Mouse (Mus musculus) forebrain, embryonic 12.5 days (tissue): ENCODE results near the gene Lrguk. TPM values are rescaled to one million over a fixed set of nuclear protein-coding genes. Genes with fewer than 3 reads are reported as not detected.

ENCODE experiments used
- ATAC-seq: fragments of 200-750 bp; cut with Nextera tagmentation; 2 replicates; pipeline ENCODE4 v1.8.0; 2017; ENCODE audit warnings: moderate TSS enrichment; ENCODE audit not compliant: low FRiP score
- H3K27ac ChIP-seq: fragments of 300-500 bp; sonication (generic); 2 replicates; pipeline ENCODE4 v1.5.1; 2016; ENCODE audit warnings: mild to moderate bottlenecking
- H3K27me3 ChIP-seq: fragments of 300-500 bp; sonication (generic); 2 replicates; pipeline ENCODE4 v1.6.1; 2016; ENCODE audit warnings: mild to moderate bottlenecking
- H3K36me3 ChIP-seq: fragments of 300-500 bp; sonication (generic); replicated peaks from 2 replicates; pipeline ENCODE4 v1.6.1; 2016; ENCODE audit warnings: mild to moderate bottlenecking
- H3K4me1 ChIP-seq: fragments of 300-500 bp; sonication (generic); 2 replicates; pipeline ENCODE4 v1.6.1; 2016
- H3K4me2 ChIP-seq: fragments of 300-500 bp; sonication (generic); 2 replicates; pipeline ENCODE4 v1.6.1; 2016; ENCODE audit warnings: mild to moderate bottlenecking, moderate library complexity
- H3K4me3 ChIP-seq: fragments of 300-500 bp; sonication (generic); replicated peaks from 2 replicates; pipeline ENCODE4 v1.5.1; 2016; ENCODE audit warnings: mild to moderate bottlenecking
- H3K9ac ChIP-seq: fragments of 300-500 bp; sonication (generic); 2 replicates; pipeline ENCODE4 v1.6.1; 2016; ENCODE audit warnings: mild to moderate bottlenecking
- H3K9me3 ChIP-seq: fragments of 300-500 bp; sonication (generic); 2 replicates; pipeline ENCODE4 v1.6.1; 2016
- WGBS: fragments of 180-500 bp; shearing (Covaris S2); methylation state at CpG from one replicate; pipeline ENCODE4 v1.1.7; 2016; 5-methylcytosine and 5-hydroxymethylcytosine counted together
- polyA plus RNA-seq: library from polyadenylated mRNA; unstranded; fragments of >200 nt; fragmentation: Nextera tagmentation; extraction: Ambion mirVana; gene quantifications from 2 replicates; pipeline ENCODE4 v1.2.1, GENCODE M21; 2016

The Lrguk gene
- polyA plus RNA-seq, 1 experiment from 2014 or later, result 0.98 TPM

DNA sequence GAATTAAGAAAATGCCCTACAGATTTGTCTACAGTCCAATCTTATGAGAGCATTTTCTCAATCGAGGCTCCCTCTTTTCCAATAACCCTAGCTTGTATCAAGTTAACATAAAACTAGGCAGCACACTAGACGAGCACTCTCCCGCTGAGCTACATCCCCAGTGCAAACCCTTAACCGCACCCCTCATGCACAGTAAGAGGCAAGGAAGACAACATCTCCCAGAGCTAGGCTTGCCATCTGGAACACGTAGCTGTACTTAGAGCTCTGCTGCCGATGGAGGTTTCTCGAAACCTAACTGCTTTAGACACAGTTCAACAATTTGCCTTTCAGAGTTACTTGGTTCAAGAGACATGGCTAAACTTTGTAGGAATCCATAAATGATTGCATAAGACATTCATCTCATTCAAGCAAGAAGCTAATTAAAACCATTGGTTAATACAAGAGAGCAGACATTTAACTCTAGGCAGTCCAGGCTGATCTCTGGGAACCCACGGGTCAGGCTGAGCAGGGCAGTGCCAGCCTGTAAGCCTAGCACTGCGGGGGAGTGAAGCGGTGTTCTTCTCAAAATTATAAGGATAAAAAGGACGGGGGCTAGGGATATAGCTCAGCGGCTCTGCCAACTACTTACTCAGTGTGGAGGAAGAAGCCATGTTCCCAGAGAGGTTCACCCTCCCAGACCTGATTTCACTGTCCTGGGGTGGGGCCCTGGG lies 142.7 kb downstream of the Lrguk start:
- Histone ChIP-seq H3K27ac (no peak overlapping the region), H3K9me3 (no peaks in the 10 kb centered on the region), H3K36me3 (peaks cover 21% of the 10 kb centered on the region), H3K9ac (no peak overlapping the region), H3K4me2 (no peak overlapping the region), H3K27me3 (no peaks in the 10 kb centered on the region), H3K4me1 (peaks cover 15% of the 10 kb centered on the region), H3K4me3 (no peak overlapping the region)
- ATAC-seq, result no peak
- WGBS, result 91% methylated on average over 12 of the region's 12 CpGs

DNA sequence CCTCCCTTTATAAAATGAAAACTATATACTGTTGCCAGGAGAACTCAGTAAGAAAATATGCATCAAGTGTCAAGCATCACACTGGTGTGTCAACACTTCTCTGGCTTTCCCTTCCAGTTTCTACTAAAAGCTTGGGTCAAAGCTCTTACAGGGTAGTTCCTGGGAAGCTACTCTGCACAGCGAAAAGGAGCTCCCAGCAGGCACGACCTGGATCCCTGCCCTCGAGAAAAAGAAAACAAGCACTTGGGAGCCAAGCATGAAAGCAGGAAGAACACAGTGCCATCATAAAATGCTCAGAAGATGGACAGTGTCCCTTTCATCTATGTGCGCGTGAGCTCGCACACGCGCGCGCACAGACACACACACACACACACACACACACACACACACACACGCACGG lies 144.0 kb downstream of the Lrguk start:
- H3K27ac ChIP-seq, result no peak overlapping the region
- no peak for ATAC-seq
- no peaks in the 10 kb centered on the region for H3K9me3 ChIP-seq
- peaks cover 15% of the 10 kb centered on the region for H3K4me1 ChIP-seq
- 89% methylated on average over 12 of the region's 12 CpGs for WGBS
- H3K36me3 ChIP-seq, result peaks cover 14% of the 10 kb centered on the region
- H3K4me2 ChIP-seq, result no peak overlapping the region
- no peaks in the 10 kb centered on the region for H3K27me3 ChIP-seq
- H3K4me3 ChIP-seq, result no peak overlapping the region
- H3K9ac ChIP-seq, result no peak overlapping the region

- H3K27me3 ChIP-seq, result no peaks in the 10 kb centered on the region
- no peak overlapping the region for H3K27ac ChIP-seq
- WGBS, result 94% methylated on average over 8 of the region's 8 CpGs
- peaks cover 15% of the 10 kb centered on the region for H3K4me1 ChIP-seq
- no peak for ATAC-seq
- H3K9me3 ChIP-seq, result no peaks in the 10 kb centered on the region
- H3K36me3 ChIP-seq, result peaks cover 5% of the 10 kb centered on the region
- no peak overlapping the region for H3K4me2 ChIP-seq
- no peak overlapping the region for H3K9ac ChIP-seq
- no peak overlapping the region for H3K4me3 ChIP-seq
Observed at GRCm38 (mm10) chr6:34174715-34175114, 145.5 kb downstream of the Lrguk start.

DNA sequence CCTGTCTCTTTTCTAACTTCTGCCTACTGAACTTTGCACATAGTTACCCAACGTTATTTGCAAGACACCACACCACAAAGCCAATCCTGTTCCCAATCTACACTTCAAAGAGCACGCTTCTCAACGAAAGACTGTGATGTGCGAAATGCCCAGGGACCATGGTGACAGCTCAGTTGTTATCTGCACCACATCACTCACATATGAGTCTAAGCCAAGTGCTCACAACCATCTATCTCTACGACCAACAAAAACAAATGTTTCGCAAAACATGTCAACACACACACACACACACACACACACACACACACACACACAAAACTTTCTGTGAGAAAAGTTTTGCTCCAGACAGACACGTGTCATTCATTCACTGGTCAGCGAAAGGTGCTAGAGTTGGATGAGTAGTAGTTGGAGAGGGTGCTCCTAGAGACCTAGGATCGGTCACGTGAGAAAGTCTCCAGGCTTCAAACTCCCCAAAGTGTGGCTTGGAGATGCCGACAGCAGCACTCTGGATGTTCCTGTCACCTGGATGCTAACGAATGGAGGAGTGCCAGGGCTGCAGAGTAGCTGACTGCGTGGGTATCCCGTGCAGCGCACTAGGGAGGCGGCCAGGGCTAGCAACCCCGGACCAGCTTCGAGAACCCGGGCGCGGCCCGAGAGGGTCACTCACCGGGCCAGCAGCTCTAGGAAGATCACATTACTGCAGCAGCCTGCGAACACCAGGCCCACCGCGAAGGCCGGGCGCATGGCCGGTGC lies 147.0 kb downstream of the Lrguk start:
- Histone ChIP-seq H3K27me3 (no peaks in the 10 kb centered on the region), H3K4me2 (peak overlapping the region; percentile 75), H3K9me3 (no peaks in the 10 kb centered on the region), H3K4me1 (peaks cover 15% of the 10 kb centered on the region), H3K9ac (peak overlapping the region; percentile 78), H3K36me3 (no peaks in the 10 kb centered on the region), H3K27ac (peak overlapping the region; percentile 80), H3K4me3 (peak overlapping the region; percentile 83)
- 4% methylated on average over 29 of the region's 29 CpGs for WGBS
- ATAC-seq, result peak; percentile 85

- H3K27ac ChIP-seq, result peak within 1 kb of the TSS; percentile 80
Observed at GRCm38 (mm10) chr6:34176864-34177247, 147.6 kb downstream of the Lrguk start, which contains the start of gene Slc35b4. Gene Slc35b4 (minus strand): TSS chr6:34177111.

DNA sequence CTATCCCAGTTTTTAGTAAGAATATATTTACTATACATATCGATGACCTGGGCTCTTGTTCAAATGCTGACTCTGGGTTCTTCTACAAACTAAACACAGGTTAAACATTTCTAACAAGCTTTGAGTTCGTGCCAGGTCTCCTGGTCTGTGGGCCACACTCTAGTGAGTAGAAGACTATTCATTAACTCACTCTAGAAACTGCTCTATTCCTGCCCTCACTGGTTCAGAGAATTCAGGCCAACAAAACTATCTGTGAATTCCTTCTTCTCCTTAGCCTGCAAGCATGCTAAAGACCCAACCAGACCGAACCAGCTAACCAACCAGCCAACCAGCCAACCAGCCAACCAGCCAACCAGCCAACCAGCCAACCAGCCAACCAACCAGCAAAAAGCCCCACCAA lies 149.8 kb downstream of the Lrguk start:
- H3K4me3 ChIP-seq, result no peak overlapping the region
- ATAC-seq, result no peak
- H3K27ac ChIP-seq, result no peak overlapping the region
- H3K4me2 ChIP-seq, result no peak overlapping the region
- WGBS, result 87% methylated on average over 3 of the region's 3 CpGs
- H3K4me1 ChIP-seq, result peaks cover 10% of the 10 kb centered on the region
- no peak overlapping the region for H3K9ac ChIP-seq
- no peaks in the 10 kb centered on the region for H3K9me3 ChIP-seq
- H3K36me3 ChIP-seq, result no peaks in the 10 kb centered on the region
- no peaks in the 10 kb centered on the region for H3K27me3 ChIP-seq

More at GRCm38 (mm10) chr6:34176864-34177247, 147.6 kb downstream of the Lrguk start, which contains the start of gene Slc35b4:
- Histone ChIP-seq H3K4me3 (peak within 1 kb of the TSS; percentile 83), H3K9me3 (no peaks in the 10 kb centered on the region), H3K36me3 (no peaks in the 10 kb centered on the region), H3K4me2 (peak within 1 kb of the TSS; percentile 75), H3K9ac (peak within 1 kb of the TSS; percentile 78), H3K4me1 (peaks cover 15% of the 10 kb centered on the region), H3K27me3 (no peaks in the 10 kb centered on the region)
- under 1% methylated on average over 29 of the region's 29 CpGs for WGBS
- peak; percentile 99 for ATAC-seq

DNA sequence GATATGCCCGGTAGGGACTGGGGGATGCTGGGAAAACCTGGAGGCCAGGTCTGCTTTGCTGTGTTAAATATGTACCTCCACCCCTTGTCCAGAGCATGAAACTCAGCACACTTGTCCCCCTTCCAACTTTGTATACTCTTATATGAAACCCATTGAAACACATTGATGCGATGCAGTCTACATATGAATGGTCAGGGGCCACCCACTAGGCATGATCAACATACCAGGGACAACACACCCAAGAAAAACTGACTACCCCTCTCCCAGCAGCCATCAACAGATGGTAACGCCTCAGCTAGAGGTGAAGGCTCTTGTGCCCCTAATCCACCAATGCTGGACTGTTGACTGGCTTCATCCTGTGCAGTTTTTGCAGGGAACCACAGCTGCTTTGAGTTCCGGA lies 150.7 kb downstream of the Lrguk start:
- no peak overlapping the region for H3K9ac ChIP-seq
- no peaks in the 10 kb centered on the region for H3K27me3 ChIP-seq
- peaks cover 10% of the 10 kb centered on the region for H3K4me1 ChIP-seq
- H3K9me3 ChIP-seq, result no peaks in the 10 kb centered on the region
- H3K36me3 ChIP-seq, result no peaks in the 10 kb centered on the region
- no peak for ATAC-seq
- no peak overlapping the region for H3K4me3 ChIP-seq
- WGBS, result 92% methylated on average over 4 of the region's 4 CpGs
- no peak overlapping the region for H3K4me2 ChIP-seq
- no peak overlapping the region for H3K27ac ChIP-seq

DNA sequence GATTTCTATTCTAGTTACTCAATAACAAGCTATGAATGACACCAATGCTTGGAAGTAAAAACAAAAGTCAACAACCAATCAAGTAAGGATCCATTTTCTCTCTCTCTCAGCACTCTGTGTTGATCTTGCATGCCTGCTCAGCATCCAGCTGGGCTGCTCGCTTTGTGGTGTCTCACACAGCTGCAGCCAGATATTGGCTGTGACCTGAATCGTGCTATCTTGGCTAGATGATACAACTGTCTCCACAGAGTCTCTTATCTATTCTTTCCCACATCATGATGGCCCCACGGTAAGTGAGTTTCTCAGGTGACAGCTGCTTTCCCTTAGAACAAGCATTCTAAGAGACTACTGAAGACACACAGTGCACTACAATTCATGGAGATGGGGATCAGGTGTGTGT lies 152.7 kb downstream of the Lrguk start:
- Histone ChIP-seq H3K27ac (no peak overlapping the region), H3K9me3 (no peaks in the 10 kb centered on the region), H3K4me1 (no peaks in the 10 kb centered on the region), H3K36me3 (no peaks in the 10 kb centered on the region), H3K4me2 (no peak overlapping the region), H3K9ac (no peak overlapping the region), H3K27me3 (no peaks in the 10 kb centered on the region), H3K4me3 (no peak overlapping the region)
- no peak for ATAC-seq
- WGBS, result 82% methylated on average over 3 of the region's 3 CpGs

DNA sequence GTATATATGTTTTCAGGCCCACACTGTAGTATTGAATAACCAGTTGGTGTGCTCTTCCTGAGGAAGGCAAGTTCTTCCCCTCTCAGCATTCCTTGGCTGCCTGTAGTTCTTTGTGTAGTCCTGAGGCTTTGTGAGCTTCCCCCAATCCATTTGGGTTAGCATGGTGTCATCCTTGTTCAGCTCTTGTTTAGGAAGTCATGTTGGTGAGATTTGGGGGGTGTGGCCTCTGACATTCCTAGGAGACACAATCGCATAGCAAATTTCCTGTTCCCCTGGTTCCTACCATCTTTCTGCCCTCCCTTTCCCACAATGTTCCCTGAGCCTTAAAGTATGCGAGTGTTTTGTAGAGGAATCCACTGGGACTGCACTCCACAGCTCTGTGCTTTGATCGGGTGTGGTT lies 154.1 kb downstream of the Lrguk start:
- WGBS, result 96% methylated on average over 3 of the region's 3 CpGs
- H3K4me1 ChIP-seq, result peaks cover 9% of the 10 kb centered on the region
- no peak overlapping the region for H3K9ac ChIP-seq
- no peaks in the 10 kb centered on the region for H3K36me3 ChIP-seq
- H3K27ac ChIP-seq, result no peak overlapping the region
- no peak for ATAC-seq
- no peaks in the 10 kb centered on the region for H3K27me3 ChIP-seq
- no peak overlapping the region for H3K4me3 ChIP-seq
- no peaks in the 10 kb centered on the region for H3K9me3 ChIP-seq
- no peak overlapping the region for H3K4me2 ChIP-seq

Other genes starting within 250 kb of the Lrguk start
- gene Slc35b4, start 147.7 kb downstream of the Lrguk start, polyA plus RNA-seq, result 41.8 and 45.4 TPM in 2 replicates